ENCODE assay signal across 14 mouse cellular contexts in the genomic region with DNA sequence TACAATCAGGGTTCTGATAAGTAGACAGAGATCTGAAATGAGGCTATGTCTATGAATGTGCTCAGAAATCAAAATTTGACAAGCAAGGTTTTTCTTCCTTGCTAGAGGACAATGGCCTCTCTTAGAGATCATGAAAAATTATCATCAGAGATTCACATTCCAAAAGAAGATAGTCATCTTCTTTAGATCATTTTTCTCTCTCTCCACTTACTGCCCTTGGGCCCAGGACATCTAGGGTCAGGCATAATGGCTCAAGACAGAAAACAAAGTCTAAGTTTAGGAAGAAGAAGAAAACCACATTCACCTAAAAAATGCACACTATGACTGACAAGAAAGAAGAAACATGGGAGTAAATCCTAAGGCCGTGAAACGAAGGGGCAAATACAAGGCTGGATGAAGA.
"Had no signal": no experiment of that assay in that cellular context is flagged by ENCODE, and none has a peak within 500 bp of the region (broad histone marks: within the 10 kb centered on the region; RNA-seq: fewer than 3 reads in every experiment).

No protein-coding gene starts in this region.

- DNase-seq: heart, postnatal 10 days; heart, postnatal 14 days; heart, postnatal 36 days; heart, postnatal 4 days; kidney, adult 11 months; kidney, adult 18-20 months; kidney, adult 2 months; kidney, adult 8-10 months; kidney, adult 9 months; kidney, postnatal 10 days; kidney, postnatal 14 days; kidney, postnatal 25 days; layer of hippocampus, adult 9-11 months; layer of hippocampus, postnatal 36 days had no signal
